Mouse (Mus musculus): ENCODE results near the gene Tmcc1.
A peak's percentile ranks its signal among the peaks of the same experiment; 100 is the strongest.
"Not testable (repeated sequence)": the region's sequence is repeated elsewhere in the genome, so short reads cannot be mapped to it uniquely, and the experiment has no call there.

Gene Tmcc1

GRCm38 (mm10) chr6:116141696-116142095, 51.6 kb downstream of the Tmcc1 start:
- DNase-seq (ENCODE audit: low spot score), result no peak

- DNase-seq (ENCODE audit: low spot score), result no peak
These were observed 52.5 kb downstream of the Tmcc1 start for GRCm38 (mm10) chr6:116140782-116141181.

GRCm38 (mm10) chr6:116139143-116139856, 54.0 kb downstream of the Tmcc1 start:
- no peak for DNase-seq (ENCODE audit: low spot score)

GRCm38 (mm10) chr6:116135971-116136632, 57.2 kb downstream of the Tmcc1 start:
- peak; percentile 38 for DNase-seq (ENCODE audit: low spot score)

- no peak for DNase-seq (ENCODE audit: low spot score)
These were observed 59.5 kb downstream of the Tmcc1 start for GRCm38 (mm10) chr6:116133756-116134155.

GRCm38 (mm10) chr6:116131771-116132170, 61.5 kb downstream of the Tmcc1 start:
- DNase-seq (ENCODE audit: low spot score), result no peak

- DNase-seq (ENCODE audit: low spot score), result peak; percentile 31
These were observed 64.6 kb downstream of the Tmcc1 start for GRCm38 (mm10) chr6:116128710-116129109.

- no peak for DNase-seq (ENCODE audit: low spot score)
These were observed 65.3 kb downstream of the Tmcc1 start for GRCm38 (mm10) chr6:116127918-116128443.

GRCm38 (mm10) chr6:116126577-116126976, 66.7 kb downstream of the Tmcc1 start:
- no peak for DNase-seq (ENCODE audit: low spot score)

GRCm38 (mm10) chr6:116122881-116123280, 70.4 kb downstream of the Tmcc1 start:
- DNase-seq (ENCODE audit: low spot score), result no peak

- DNase-seq (ENCODE audit: low spot score), result no peak
These were observed 73.6 kb downstream of the Tmcc1 start for GRCm38 (mm10) chr6:116119669-116120068.

GRCm38 (mm10) chr6:116116634-116117033, 76.7 kb downstream of the Tmcc1 start:
- DNase-seq (ENCODE audit: low spot score), result not testable (repeated sequence)

- no peak for DNase-seq (ENCODE audit: low spot score)
These were observed 82.7 kb downstream of the Tmcc1 start for GRCm38 (mm10) chr6:116110588-116110987.

GRCm38 (mm10) chr6:116107471-116108358, 85.6 kb downstream of the Tmcc1 start:
- DNase-seq (ENCODE audit: low spot score), result peak; percentile 76

GRCm38 (mm10) chr6:116106967-116107470, 86.3 kb downstream of the Tmcc1 start:
- DNase-seq (ENCODE audit: low spot score), result no peak

- no peak for DNase-seq (ENCODE audit: low spot score)
These were observed 95.7 kb downstream of the Tmcc1 start for GRCm38 (mm10) chr6:116097579-116097978.

- no peak for DNase-seq (ENCODE audit: low spot score)
These were observed 103.9 kb downstream of the Tmcc1 start for GRCm38 (mm10) chr6:116089402-116089801.

GRCm38 (mm10) chr6:116086036-116086435, 107.2 kb downstream of the Tmcc1 start:
- DNase-seq (ENCODE audit: low spot score), result no peak

GRCm38 (mm10) chr6:116082239-116082638, 111.0 kb downstream of the Tmcc1 start:
- no peak for DNase-seq (ENCODE audit: low spot score)

- no peak for DNase-seq (ENCODE audit: low spot score)
These were observed 111.9 kb downstream of the Tmcc1 start for GRCm38 (mm10) chr6:116081375-116081774.

GRCm38 (mm10) chr6:116080756-116081155, 112.5 kb downstream of the Tmcc1 start:
- DNase-seq (ENCODE audit: low spot score), result no peak

- DNase-seq (ENCODE audit: low spot score), result no peak
These were observed 115.7 kb downstream of the Tmcc1 start for GRCm38 (mm10) chr6:116077608-116078007.
